Mouse (Mus musculus) ovary, postnatal 10 days (tissue): Measurements from ENCODE around the gene Oaz3.

Experiments used
- DNase-seq: peaks from one replicate; pipeline ENCODE4 v3.0.0; 2022; ENCODE audit warnings: low spot score

Oaz3 gene

GRCm38 (mm10) chr3:94387391-94387790 is 56.3 kb downstream of the Oaz3 start:
- DNase-seq, result no peak

- no peak for DNase-seq
These were observed 57.0 kb downstream of the Oaz3 start for GRCm38 (mm10) chr3:94386671-94387070.

- DNase-seq, result no peak
These were observed 60.2 kb downstream of the Oaz3 start for GRCm38 (mm10) chr3:94383476-94383875.
